Mouse (Mus musculus) kidney, adult 9 months (tissue): ENCODE measurements at regions not wholly inside any gene's neighbourhood (a gene's known extent, or its start where the extent isn't known, plus 50 kb on each side); places are given as distances from the start of the nearest gene placed in this dataset.

Experiments
- DNase-seq: peaks from one replicate; pipeline ENCODE4 v3.0.0; 2022

- DNase-seq: no peak
These were observed 747.8 kb downstream of the Slitrk6 start for GRCm38 (mm10) chr14:110007159-110007558.

- no peak for DNase-seq
These were observed 769.9 kb downstream of the Slitrk6 start for GRCm38 (mm10) chr14:109985026-109985425.

- DNase-seq: no peak
These were observed 796.9 kb downstream of the Slitrk6 start for GRCm38 (mm10) chr14:109958008-109958407.

GRCm38 (mm10) chr14:109941944-109942343, 813.0 kb downstream of the Slitrk6 start:
- no peak for DNase-seq

- no peak for DNase-seq
These were observed 813.8 kb downstream of the Slitrk6 start for GRCm38 (mm10) chr14:109941162-109941561.

- DNase-seq: no peak
These were observed 817.5 kb downstream of the Slitrk6 start for GRCm38 (mm10) chr14:109937432-109937831.

GRCm38 (mm10) chr14:109928977-109929376, 826.0 kb downstream of the Slitrk6 start:
- DNase-seq: no peak

- DNase-seq: no peak
These were observed 863.1 kb downstream of the Slitrk6 start for GRCm38 (mm10) chr14:109891896-109892165.

GRCm38 (mm10) chr14:109891151-109891895, 863.6 kb downstream of the Slitrk6 start:
- no peak for DNase-seq

GRCm38 (mm10) chr14:109876950-109877663, 877.8 kb downstream of the Slitrk6 start:
- DNase-seq: no peak

GRCm38 (mm10) chr14:109874230-109874629, 880.7 kb downstream of the Slitrk6 start:
- DNase-seq: peak; percentile 33

- no peak for DNase-seq
These were observed 914.4 kb downstream of the Slitrk6 start for GRCm38 (mm10) chr14:109840354-109841104.

- DNase-seq: no peak
These were observed 888.7 kb upstream of the Slitrk1 start for GRCm38 (mm10) chr14:109802522-109803126.

- no peak for DNase-seq
These were observed 858.3 kb upstream of the Slitrk1 start for GRCm38 (mm10) chr14:109772246-109772645.

- DNase-seq: no peak
These were observed 846.9 kb upstream of the Slitrk1 start for GRCm38 (mm10) chr14:109760892-109761291.
